Mouse (Mus musculus) heart, embryonic 10.5 days (tissue): ENCODE data around the gene Aasdh. TPM values are rescaled to one million over a fixed set of nuclear protein-coding genes. Genes with fewer than 3 reads are reported as not detected.

Source experiments
- DNase-seq: peaks from one replicate; pipeline ENCODE4 v3.0.0-alpha.2; 2017; ENCODE audit warnings: low spot score
- H3K27ac ChIP-seq: fragments of 300-500 bp; sonication (generic); 2 replicates; pipeline ENCODE4 v1.5.1; 2016; ENCODE audit warnings: mild to moderate bottlenecking
- H3K27me3 ChIP-seq: fragments of 300-500 bp; sonication (generic); 2 replicates; pipeline ENCODE4 v1.6.1; 2016; ENCODE audit warnings: mild to moderate bottlenecking; ENCODE audit not compliant: poor library complexity, insufficient read depth, severe bottlenecking
- H3K36me3 ChIP-seq: fragments of 300-500 bp; sonication (generic); 2 replicates; pipeline ENCODE4 v1.6.1; 2016; ENCODE audit warnings: mild to moderate bottlenecking, moderate library complexity
- H3K4me1 ChIP-seq: fragments of 300-500 bp; sonication (generic); 2 replicates; pipeline ENCODE4 v1.6.1; 2016; ENCODE audit warnings: mild to moderate bottlenecking
- H3K4me3 ChIP-seq: fragments of 300-500 bp; sonication (generic); 2 replicates; pipeline ENCODE4 v1.5.1; 2016; ENCODE audit warnings: mild to moderate bottlenecking, moderate library complexity
- H3K9me3 ChIP-seq: fragments of 300-500 bp; sonication (generic); 2 replicates; pipeline ENCODE4 v1.6.1; 2016; ENCODE audit warnings: mild to moderate bottlenecking, moderate library complexity
- WGBS: fragments of 180-500 bp; shearing (Covaris S2); methylation state at CpG from one replicate; pipeline ENCODE4 v1.1.7; 2016; 5-methylcytosine and 5-hydroxymethylcytosine counted together
- polyA plus RNA-seq: library from polyadenylated mRNA; unstranded; fragments of >200 nt; fragmentation: Nextera tagmentation; extraction: Ambion mirVana; gene quantifications from 2 replicates; pipeline ENCODE4 v1.2.1, GENCODE M21; 2016

Gene Aasdh
- 14.8 and 21.3 TPM in 2 replicates for polyA plus RNA-seq

DNA sequence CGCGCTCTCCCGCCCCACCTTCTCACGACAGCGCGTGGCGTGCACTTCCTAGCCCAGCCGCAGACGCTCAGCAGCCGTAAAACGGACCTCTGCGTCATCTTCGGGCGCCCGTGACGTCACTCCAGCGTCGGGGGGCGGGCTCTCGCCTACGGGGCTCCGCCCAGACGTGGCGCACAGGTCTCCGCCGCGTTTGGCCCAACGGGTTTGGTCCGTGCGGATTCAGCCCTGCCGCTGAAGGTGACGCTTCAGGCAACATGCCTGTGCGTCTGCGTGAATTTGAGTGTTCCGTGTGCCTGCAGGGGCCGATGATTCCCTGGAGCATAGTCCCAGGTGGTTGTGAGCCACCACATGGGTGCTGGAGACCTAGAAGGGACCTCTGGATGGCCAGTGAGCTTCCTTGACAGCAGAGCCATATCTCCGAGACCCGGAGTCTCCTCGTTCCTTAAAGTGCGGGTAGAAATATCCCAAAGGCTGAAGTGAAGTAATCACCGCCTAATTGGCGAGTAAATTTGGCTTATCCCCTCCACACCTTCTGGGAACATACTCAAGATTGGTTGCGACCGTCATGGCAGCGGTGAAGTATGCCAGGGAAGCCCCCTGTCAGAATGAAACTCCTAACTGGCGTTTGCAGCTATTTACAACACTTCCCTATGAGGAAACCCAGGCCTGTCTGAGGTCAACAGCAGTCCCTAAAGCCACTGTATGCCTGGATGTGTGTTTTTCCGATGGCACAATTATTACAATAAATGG, at the start of gene Aasdh:
Gene Aasdh, minus strand, starts transcription at position 110 of the 750 bp plus-strand sequence.
- peak within 1 kb of the TSS; percentile 95 for H3K27ac ChIP-seq
- peak within 1 kb of the TSS; percentile 79 for H3K4me3 ChIP-seq
- peaks cover 5% of the 10 kb centered on the region; the same call in 1 of the 2 replicates for H3K36me3 ChIP-seq
- peaks cover 11% of the 10 kb centered on the region for H3K4me1 ChIP-seq
- no peaks in the 10 kb centered on the region for H3K9me3 ChIP-seq
- H3K27me3 ChIP-seq, result no peaks in the 10 kb centered on the region
- WGBS, result under 1% methylated on average over 47 of the region's 47 CpGs
- DNase-seq, result peak; percentile 98

DNA sequence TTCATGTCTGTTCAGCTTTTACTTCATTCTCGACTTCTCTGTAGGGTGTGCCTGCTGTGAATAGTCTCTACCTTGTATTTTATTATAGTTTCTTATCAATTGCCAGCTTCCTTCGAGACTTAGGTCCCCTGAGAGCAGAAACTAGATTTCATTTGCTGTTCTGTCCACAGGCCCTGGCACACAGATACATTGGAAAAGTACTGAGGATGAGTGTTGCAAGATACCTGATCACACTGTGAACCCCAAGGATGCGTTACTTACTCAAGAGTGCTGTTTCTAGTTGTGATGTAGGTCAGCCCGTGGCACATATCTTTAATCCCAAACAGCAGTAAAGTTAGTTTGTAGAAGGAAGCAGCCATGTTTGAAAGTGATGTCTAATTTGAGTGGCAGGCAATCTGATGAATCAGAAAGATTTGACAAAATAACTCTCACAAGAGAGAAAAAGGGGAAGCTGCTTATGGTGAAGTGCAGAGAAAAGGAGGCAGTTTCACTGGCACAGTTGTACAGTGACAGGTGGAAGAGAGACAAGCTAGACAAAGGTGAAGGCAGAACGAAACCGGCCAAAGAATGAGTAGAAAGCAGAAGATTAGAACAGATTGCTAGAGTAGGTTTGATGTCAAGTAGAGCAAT, 49.1 kb upstream of the Aasdh start:
- no peak for DNase-seq
- Histone ChIP-seq H3K27ac (no peak overlapping the region; the same call in none of the 2 replicates), H3K9me3 (no peaks in the 10 kb centered on the region), H3K4me3 (no peak overlapping the region), H3K27me3 (no peaks in the 10 kb centered on the region), H3K36me3 (peaks cover 50% of the 10 kb centered on the region), H3K4me1 (peaks cover 18% of the 10 kb centered on the region)
- 80% methylated on average over 6 of the region's 6 CpGs for WGBS

DNA sequence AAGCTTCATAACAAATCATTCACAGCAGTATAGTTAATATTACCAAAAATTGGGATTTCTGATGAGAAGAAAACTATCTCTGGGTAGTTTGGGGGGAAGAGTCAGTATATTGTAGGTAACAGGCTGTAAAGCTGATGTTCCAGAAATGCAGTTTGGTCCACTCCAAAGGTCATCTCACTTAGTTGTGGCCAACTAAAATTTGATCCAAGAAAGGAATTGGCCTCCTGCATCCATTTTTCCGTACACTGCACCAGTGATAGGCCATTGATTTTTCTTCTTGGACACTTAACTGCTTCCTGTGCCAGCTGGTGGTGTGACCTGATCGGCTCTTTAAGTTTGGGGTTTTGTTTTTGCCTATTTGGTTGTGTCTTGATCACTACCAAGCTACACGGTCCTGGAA, 48.5 kb upstream of the Aasdh start:
- H3K27ac ChIP-seq, result no peak overlapping the region; the same call in 1 of the 2 replicates
- WGBS, result 85% methylated on average over 3 of the region's 3 CpGs
- H3K9me3 ChIP-seq, result no peaks in the 10 kb centered on the region
- H3K36me3 ChIP-seq, result peaks cover 48% of the 10 kb centered on the region
- DNase-seq, result no peak
- H3K27me3 ChIP-seq, result no peaks in the 10 kb centered on the region
- H3K4me3 ChIP-seq, result no peak overlapping the region
- H3K4me1 ChIP-seq, result peaks cover 21% of the 10 kb centered on the region

DNA sequence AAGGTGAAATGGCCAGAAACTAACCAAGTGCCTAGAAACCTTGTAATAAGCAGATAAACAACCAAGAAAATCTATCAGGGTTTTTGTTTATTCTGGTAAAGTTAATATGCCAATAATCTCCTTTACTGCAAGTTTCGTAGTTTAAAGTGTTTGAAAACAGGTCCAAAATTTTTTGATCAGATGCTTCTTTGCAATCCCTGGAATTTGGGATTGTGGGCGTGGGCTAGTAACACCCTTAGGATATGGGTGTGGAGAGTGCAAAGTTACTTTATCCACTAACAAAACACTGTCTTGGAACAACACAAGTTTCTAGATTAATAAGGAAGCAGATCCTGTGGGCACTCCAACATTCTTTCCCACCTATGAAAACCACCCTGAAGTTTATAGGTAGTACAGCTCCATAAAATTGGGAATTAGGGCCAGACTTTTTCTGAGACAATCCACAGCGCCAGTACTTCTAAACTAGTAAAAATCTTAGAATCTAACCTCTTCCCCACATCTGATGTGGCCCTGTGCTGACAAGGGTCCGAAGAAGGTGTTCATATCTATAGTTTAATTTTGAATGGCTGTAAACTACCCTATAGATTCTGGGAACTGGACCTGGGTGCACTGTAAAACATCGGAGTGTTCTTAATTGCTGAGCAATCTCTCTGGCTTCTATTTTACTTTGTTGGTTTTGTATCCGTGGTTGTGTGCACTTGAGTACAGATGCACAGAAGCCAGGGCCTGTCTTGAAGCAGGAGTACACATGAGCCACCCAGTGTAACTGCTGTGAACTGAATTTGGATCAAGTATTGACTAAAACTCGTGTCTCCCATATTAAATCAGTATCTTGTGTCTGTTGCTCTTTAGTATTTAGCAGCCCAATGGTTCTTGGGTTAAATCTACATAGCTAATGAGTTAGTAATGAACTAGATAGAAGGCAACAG, 47.1 kb upstream of the Aasdh start:
- peaks cover 35% of the 10 kb centered on the region for H3K4me1 ChIP-seq
- H3K4me3 ChIP-seq, result peak overlapping the region; percentile 74
- no peaks in the 10 kb centered on the region for H3K9me3 ChIP-seq
- no peaks in the 10 kb centered on the region for H3K27me3 ChIP-seq
- peak overlapping the region; percentile 93 for H3K27ac ChIP-seq
- no peak for DNase-seq
- 18% methylated on average over 7 of the region's 7 CpGs for WGBS
- peaks cover 38% of the 10 kb centered on the region for H3K36me3 ChIP-seq

DNA sequence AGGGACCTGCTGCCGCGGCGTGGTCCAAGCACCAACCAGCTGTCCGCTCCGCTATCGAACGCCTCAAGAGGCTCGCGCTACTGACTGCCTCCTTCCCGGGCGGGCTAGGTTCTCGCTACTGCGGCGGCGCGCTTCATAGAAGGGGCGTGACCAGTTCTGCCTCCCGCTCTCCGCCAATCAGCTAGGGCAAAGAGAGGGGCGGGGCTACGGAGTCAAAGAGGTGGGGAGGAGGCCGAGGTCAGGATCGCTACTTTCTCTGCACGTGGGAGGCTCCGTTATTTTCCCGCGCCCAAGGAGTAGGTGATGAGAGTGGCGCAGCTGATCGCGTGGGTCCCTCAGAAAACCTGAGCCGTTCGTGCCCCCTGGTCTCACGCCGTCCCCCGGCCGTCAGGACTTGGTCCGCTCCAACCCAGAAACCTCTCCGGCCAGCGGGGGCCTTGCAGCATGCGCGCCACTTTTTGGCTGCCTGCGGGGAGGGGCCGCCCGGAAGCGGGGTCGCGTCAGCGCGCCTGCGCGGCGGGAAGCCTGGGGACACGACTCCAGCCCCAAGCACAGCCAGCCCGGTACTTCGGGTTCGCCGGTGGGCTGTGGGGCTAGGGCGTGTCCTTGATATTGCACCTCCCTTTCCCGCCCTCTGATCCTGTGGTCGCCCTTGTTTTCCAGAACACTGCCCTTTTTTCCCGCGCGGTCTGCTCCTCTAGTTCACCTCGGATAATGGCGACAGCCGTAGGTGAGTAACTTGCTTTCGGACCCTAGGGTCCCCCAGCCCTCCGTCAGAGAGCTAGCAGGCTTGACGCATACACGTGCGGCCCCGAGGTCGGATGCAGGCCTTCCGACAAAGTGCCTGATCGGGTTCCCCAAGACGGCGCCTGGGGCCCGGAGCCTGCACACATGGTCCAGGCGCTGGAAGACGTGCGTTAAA, 46.1 kb upstream of the Aasdh start, which contains the start of the genes Paics and Ppat:
Gene Paics, plus strand, starts transcription at position 202 of the 922 bp plus-strand sequence.
Gene Ppat, minus strand, starts transcription at position 473 of the 922 bp plus-strand sequence.
- WGBS, result under 1% methylated on average over 81 of the region's 81 CpGs
- H3K36me3 ChIP-seq, result peaks cover 28% of the 10 kb centered on the region
- H3K4me1 ChIP-seq, result peaks cover 44% of the 10 kb centered on the region

DNA sequence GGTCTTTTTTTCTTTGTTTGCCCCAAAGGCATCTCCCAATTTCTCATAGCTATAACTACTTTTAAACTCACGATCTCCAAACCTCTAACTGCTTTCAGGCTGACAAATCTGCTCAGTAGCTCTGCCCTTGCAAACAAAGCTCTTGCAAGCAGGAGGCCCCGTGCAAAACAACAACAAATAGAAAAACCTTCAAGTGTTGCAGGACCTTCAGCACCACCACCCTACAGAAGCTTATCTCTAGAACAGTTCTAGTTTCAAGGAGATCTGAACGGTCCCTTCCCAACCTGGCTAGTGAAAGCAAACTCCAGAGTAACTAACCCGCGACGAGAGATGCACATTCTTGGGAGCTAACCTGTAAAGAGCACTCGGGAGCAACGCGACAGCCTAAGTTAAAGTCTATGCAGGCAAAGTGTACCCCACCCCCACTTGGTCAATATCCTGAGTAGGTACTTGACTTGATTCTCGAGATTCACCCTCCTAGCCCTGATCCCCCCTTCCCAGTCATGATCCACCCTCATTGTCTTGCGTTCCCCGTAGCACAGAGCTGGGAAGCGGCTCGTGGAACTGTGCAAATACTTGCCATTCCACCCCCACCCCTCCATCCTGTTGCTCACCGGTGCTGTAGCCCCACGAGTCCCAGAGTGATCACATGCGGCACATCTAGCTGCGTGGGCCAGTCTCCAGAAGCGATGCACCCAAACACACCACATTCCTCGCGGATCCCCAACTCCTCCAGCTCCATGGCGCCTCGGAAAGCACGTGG, 45.2 kb upstream of the Aasdh start:
- peak overlapping the region; percentile 74 for H3K4me3 ChIP-seq
- H3K9me3 ChIP-seq, result no peaks in the 10 kb centered on the region
- peak overlapping the region; percentile 93 for H3K27ac ChIP-seq
- DNase-seq, result peak; percentile 78
- WGBS, result under 1% methylated on average over 24 of the region's 24 CpGs
- H3K27me3 ChIP-seq, result no peaks in the 10 kb centered on the region
- peaks cover 51% of the 10 kb centered on the region for H3K4me1 ChIP-seq
- peaks cover 23% of the 10 kb centered on the region for H3K36me3 ChIP-seq

More for the DNA sequence above, 46.1 kb upstream of the Aasdh start, which contains the start of the genes Paics and Ppat:
- Histone ChIP-seq H3K9me3 (no peaks in the 10 kb centered on the region), H3K27me3 (no peaks in the 10 kb centered on the region), H3K4me3 (peak within 1 kb of the TSS; percentile 74), H3K27ac (peak within 1 kb of the TSS; percentile 93)
- peak; percentile 99 for DNase-seq

DNA sequence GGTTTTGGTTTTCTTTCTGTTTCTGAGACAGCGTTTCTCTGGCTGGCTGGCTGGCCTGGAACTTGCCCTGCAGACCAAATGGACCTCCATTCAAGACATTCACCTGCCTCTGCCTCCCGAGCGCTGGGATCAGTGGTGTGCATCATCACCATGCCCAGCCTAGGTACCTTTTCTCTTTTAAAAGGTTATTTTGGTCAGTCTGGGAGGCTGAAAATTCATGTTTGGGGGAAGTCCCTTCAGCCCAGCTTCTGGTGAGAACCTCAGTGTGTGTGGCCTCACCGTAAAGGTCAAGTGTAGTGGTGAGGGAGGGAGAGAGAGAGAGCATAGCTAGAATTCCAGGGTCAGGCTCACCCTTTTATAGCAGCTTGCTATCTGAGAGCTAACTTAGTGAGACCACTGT, 42.4 kb upstream of the Aasdh start:
- H3K27me3 ChIP-seq, result no peaks in the 10 kb centered on the region
- WGBS, result 67% methylated on average over 4 of the region's 4 CpGs
- peaks cover 11% of the 10 kb centered on the region for H3K36me3 ChIP-seq
- H3K9me3 ChIP-seq, result no peaks in the 10 kb centered on the region
- H3K4me3 ChIP-seq, result peak overlapping the region; percentile 22
- DNase-seq, result no peak
- peaks cover 39% of the 10 kb centered on the region for H3K4me1 ChIP-seq
- H3K27ac ChIP-seq, result peak overlapping the region; percentile 59

DNA sequence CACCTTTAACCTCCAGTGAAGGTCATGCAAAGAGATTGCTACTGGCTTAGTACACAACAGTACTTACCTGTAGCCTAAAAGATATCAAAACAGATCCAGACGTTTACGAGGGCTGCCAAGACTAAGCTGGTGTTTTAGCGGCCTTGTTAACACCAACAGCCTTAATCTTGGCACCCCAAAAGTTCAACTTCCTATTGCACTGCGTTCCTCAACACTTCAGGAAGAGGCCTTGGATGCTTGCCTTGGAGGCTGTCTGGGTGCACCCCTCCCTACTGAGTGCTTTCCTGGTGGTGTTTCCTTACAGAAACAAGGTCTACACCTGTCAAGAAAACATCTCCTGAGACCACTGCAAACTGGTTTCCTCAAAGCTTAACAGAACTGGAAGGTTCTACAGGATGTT, 41.8 kb upstream of the Aasdh start:
- H3K4me1 ChIP-seq, result peaks cover 35% of the 10 kb centered on the region
- 75% methylated on average over 4 of the region's 4 CpGs for WGBS
- H3K9me3 ChIP-seq, result no peaks in the 10 kb centered on the region

DNA sequence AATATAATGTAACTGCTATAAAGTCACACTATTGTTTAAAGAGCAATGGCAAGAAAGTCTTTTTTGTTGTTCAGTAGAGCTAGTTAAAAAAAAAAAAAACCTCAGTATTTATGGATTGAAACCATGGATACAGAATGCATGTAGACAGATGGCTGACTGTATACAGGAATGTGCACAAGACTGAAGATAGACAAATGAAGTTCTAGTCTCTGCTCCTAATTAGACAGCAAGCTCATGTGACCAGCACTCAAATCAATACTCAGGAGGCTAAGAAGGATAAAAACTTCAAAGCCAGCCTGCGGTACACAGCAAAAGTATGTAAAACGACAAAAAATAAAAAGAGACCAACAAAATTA, 40.3 kb upstream of the Aasdh start:
- Histone ChIP-seq H3K9me3 (no peaks in the 10 kb centered on the region), H3K36me3 (peaks cover 15% of the 10 kb centered on the region), H3K4me3 (no peak overlapping the region), H3K27ac (no peak overlapping the region), H3K27me3 (no peaks in the 10 kb centered on the region), H3K4me1 (peaks cover 35% of the 10 kb centered on the region)
- DNase-seq, result no peak
- WGBS, result 88% methylated on average over 2 of the region's 2 CpGs

More for the DNA sequence above, 41.8 kb upstream of the Aasdh start:
- H3K4me3 ChIP-seq, result no peak overlapping the region; the same call in 1 of the 2 replicates
- no peak for DNase-seq
- no peaks in the 10 kb centered on the region for H3K27me3 ChIP-seq
- peaks cover 13% of the 10 kb centered on the region for H3K36me3 ChIP-seq
- H3K27ac ChIP-seq, result peak overlapping the region; percentile 59

DNA sequence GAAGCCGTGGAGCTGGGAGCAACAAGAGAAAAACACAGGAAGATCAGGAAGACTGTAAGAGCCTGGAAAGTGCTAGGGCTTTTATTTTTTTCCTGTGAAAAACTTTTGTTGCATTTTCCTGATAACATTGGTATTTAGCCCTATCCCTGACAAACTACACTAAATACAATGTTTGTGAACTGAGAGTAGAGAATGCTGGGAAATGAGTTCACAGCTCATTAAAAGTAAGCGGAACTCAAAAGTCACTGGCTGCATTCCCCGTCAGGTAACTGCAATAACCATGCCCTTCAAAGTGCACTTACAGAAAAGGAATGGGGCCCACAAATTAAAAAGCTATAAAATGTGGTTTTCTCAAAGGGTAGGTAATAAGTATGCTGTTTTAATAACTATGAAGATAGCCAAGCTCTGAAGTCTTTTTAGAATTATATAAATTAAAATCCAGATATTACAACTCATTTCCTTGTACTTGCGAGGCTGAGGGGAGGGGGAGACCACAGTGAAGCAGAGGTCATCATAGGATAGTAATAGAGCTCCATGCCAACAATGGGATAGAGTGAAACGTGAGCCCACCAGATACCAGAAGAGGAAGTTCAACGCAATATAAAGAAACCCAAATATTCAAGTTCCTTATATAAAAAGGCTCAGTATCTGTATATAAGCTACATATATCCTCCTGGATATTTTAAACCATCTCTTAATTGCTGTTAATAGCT, 39.8 kb upstream of the Aasdh start:
- DNase-seq, result no peak
- H3K9me3 ChIP-seq, result no peaks in the 10 kb centered on the region
- peaks cover 18% of the 10 kb centered on the region for H3K36me3 ChIP-seq
- peaks cover 35% of the 10 kb centered on the region for H3K4me1 ChIP-seq
- no peak overlapping the region for H3K27ac ChIP-seq
- WGBS, result 76% methylated on average over 6 of the region's 6 CpGs
- H3K27me3 ChIP-seq, result no peaks in the 10 kb centered on the region
- H3K4me3 ChIP-seq, result no peak overlapping the region

DNA sequence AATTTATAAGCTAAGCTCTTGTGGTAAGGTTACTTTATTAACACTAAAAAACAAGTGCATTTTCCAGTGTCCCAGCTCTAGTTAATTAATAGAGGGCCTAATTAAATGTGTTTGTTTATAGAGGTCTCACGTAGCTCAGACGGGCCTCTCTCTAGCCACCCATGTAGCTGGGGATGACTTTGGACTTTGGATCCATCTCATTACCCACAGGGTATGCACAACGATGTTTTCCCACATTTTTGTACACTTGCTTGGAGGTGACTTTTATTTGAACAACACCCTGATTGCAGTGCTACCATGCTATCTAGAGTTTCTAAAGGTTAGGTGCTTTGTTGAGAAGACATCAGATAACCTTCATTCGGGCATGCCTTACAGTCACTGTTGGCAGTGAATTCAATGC, 37.2 kb upstream of the Aasdh start:
- DNase-seq, result no peak
- 88% methylated on average over 4 of the region's 4 CpGs for WGBS
- Histone ChIP-seq H3K4me1 (peaks cover 26% of the 10 kb centered on the region), H3K9me3 (no peaks in the 10 kb centered on the region), H3K4me3 (no peak overlapping the region), H3K27ac (no peak overlapping the region), H3K27me3 (no peaks in the 10 kb centered on the region), H3K36me3 (peaks cover 20% of the 10 kb centered on the region)
